Mouse (Mus musculus): ENCODE measurements around the gene 4930432K21Rik. TPM values are rescaled to one million over a fixed set of nuclear protein-coding genes. Genes with fewer than 3 reads are reported as not detected.

Gene 4930432K21Rik
- total and polyA plus RNA-seq, 3 experiments: 0.09 TPM; not detected in 2

GRCm38 (mm10) chr8:84098376-84098775 lies 49.4 kb upstream of the 4930432K21Rik start:
- H3K9me3 ChIP-seq (replicated peaks; ENCODE audit: low read length): no peaks in the 10 kb centered on the region
- H3K27ac ChIP-seq (ENCODE audit: insufficient read depth, low read depth): no peak overlapping the region
- dilution Hi-C loops (cut with MboI; ENCODE audit: extremely low pct_ligation_motif_present, extremely low pct_unique_long_range_greater_than_20kb, low sequenced_read_pairs): no loop called here
- no peak overlapping the region for H3K4me3 ChIP-seq (replicated peaks in 1 of 3; ENCODE audit: low read depth in 2 of 3, low read length in 2 of 3, poor library complexity in 1 of 3)
- in situ Hi-C loops (cut with MboI; ENCODE audit: low pct_ligation_motif_present, low pct_unique_long_range_greater_than_20kb, low sequenced_read_pairs): no loop called here
- no peaks in the 10 kb centered on the region for H3K27me3 ChIP-seq (replicated peaks)
- H3K4me1 ChIP-seq (ENCODE audit: control insufficient read depth in 1 of 2, insufficient read depth in 2 of 2): peaks cover 0 to 10% of the 10 kb centered on the region in 2 experiments; a peak in 2 of 4 replicates
- H3K9ac ChIP-seq (ENCODE audit: insufficient read depth, low read depth): no peak overlapping the region
- peaks cover 7% of the 10 kb centered on the region for H3K79me2 ChIP-seq (replicated peaks; ENCODE audit: control insufficient read depth, extremely low read depth, insufficient read depth, poor library complexity, severe bottlenecking)
- H3K4me2 ChIP-seq (ENCODE audit: insufficient read depth, low read depth, poor library complexity, severe bottlenecking): no peak overlapping the region
- no peak for DNase-seq (ENCODE audit: extremely low read depth)
- TF ChIP-seq CHD1 (IDR thresholded peaks at IDR 0.05; ENCODE audit: low read depth, low read length): no peak
- H3K36me3 ChIP-seq (replicated peaks in 1 of 2; ENCODE audit: control insufficient read depth in 1 of 2, insufficient read depth in 1 of 2, low read length in 1 of 2): peaks cover 80 to 95% of the 10 kb centered on the region in 2 experiments

GRCm38 (mm10) chr8:84101476-84102270 lies 46.2 kb upstream of the 4930432K21Rik start:
- H3K27ac ChIP-seq (ENCODE audit: insufficient read depth, low read depth): no peak overlapping the region
- DNase-seq (ENCODE audit: extremely low read depth): no peak
- peaks cover 14% of the 10 kb centered on the region for H3K79me2 ChIP-seq (replicated peaks; ENCODE audit: control insufficient read depth, extremely low read depth, insufficient read depth, poor library complexity, severe bottlenecking)
- no peak overlapping the region for H3K4me2 ChIP-seq (ENCODE audit: insufficient read depth, low read depth, poor library complexity, severe bottlenecking)
- H3K27me3 ChIP-seq (replicated peaks): no peaks in the 10 kb centered on the region
- H3K4me1 ChIP-seq (ENCODE audit: control insufficient read depth in 1 of 2, insufficient read depth in 2 of 2): peaks cover 15 to 33% of the 10 kb centered on the region in 2 experiments
- peaks cover 50 to 63% of the 10 kb centered on the region in 2 experiments for H3K36me3 ChIP-seq (replicated peaks in 1 of 2; ENCODE audit: control insufficient read depth in 1 of 2, insufficient read depth in 1 of 2, low read length in 1 of 2)
- no peak overlapping the region for H3K9ac ChIP-seq (ENCODE audit: insufficient read depth, low read depth)
- no peak for TF ChIP-seq ETS1 (conservative IDR thresholded peaks at IDR 0.05; ENCODE audit: low read depth, low read length)
- no peak for TF ChIP-seq USF2 (conservative IDR thresholded peaks at IDR 0.05; ENCODE audit: low read depth, low read length)
- TF ChIP-seq ELF1 (IDR thresholded peaks at IDR 0.05; ENCODE audit: low read depth, low read length): no peak
- TF ChIP-seq MAX (IDR thresholded peaks at IDR 0.05; ENCODE audit: low read length): no peak
- TF ChIP-seq NRF1 (IDR thresholded peaks at IDR 0.05; ENCODE audit: low read depth, low read length): no peak
- no peak for TF ChIP-seq TBP (conservative IDR thresholded peaks at IDR 0.05; ENCODE audit: low read depth, low read length)
- no peak for TF ChIP-seq HCFC1 (IDR thresholded peaks at IDR 0.05; ENCODE audit: low read depth, low read length)
- no peak for TF ChIP-seq BHLHE40 (IDR thresholded peaks at IDR 0.05; ENCODE audit: low read depth, low read length)
- TF ChIP-seq MAFK (IDR thresholded peaks at IDR 0.05; ENCODE audit: insufficient replicate concordance, low read length): no peak
- no peak for TF ChIP-seq NELFE (IDR thresholded peaks at IDR 0.05; ENCODE audit: low read depth, low read length)
- TF ChIP-seq USF1 (IDR thresholded peaks at IDR 0.05; ENCODE audit: low read depth, low read length): no peak
- no peak for TF ChIP-seq POLR2A (IDR thresholded peaks at IDR 0.05; ENCODE audit: low read depth, low read length)
- TF ChIP-seq MAZ (IDR thresholded peaks at IDR 0.05; ENCODE audit: low read depth, low read length): no peak
- TF ChIP-seq RAD21 (IDR thresholded peaks at IDR 0.05; ENCODE audit: low read depth, low read length): no peak
- TF ChIP-seq KAT2A (IDR thresholded peaks at IDR 0.05; ENCODE audit: insufficient replicate concordance, low read length): no peak
- TF ChIP-seq IRF4 (IDR thresholded peaks at IDR 0.05; ENCODE audit: low read depth, low read length): no peak
- no peak for TF ChIP-seq JUND (conservative IDR thresholded peaks at IDR 0.05; ENCODE audit: low read depth, low read length)
- no peak for TF ChIP-seq ZC3H11A (IDR thresholded peaks at IDR 0.05; ENCODE audit: low read depth, low read length)
- no peak for TF ChIP-seq POLR2AphosphoS2 (IDR thresholded peaks at IDR 0.05; ENCODE audit: low read depth, low read length)
- no peak for TF ChIP-seq CHD1 (IDR thresholded peaks at IDR 0.05; ENCODE audit: low read depth, low read length)
- H3K4me3 ChIP-seq (replicated peaks in 1 of 3; ENCODE audit: low read depth in 2 of 3, low read length in 2 of 3, poor library complexity in 1 of 3): no peak overlapping the region
- in situ Hi-C loops (cut with MboI; ENCODE audit: low pct_ligation_motif_present, low pct_unique_long_range_greater_than_20kb, low sequenced_read_pairs): loop anchor here (10.0 kb wide), 1 partner anchor 47 kb away; no protein-coding TSS in a partner anchor
- H3K9me3 ChIP-seq (replicated peaks; ENCODE audit: low read length): no peaks in the 10 kb centered on the region
- dilution Hi-C loops (cut with MboI; ENCODE audit: extremely low pct_ligation_motif_present, extremely low pct_unique_long_range_greater_than_20kb, low sequenced_read_pairs): no loop called here
